ENCODE assay signal across 13 mouse cellular contexts in the genomic region with DNA sequence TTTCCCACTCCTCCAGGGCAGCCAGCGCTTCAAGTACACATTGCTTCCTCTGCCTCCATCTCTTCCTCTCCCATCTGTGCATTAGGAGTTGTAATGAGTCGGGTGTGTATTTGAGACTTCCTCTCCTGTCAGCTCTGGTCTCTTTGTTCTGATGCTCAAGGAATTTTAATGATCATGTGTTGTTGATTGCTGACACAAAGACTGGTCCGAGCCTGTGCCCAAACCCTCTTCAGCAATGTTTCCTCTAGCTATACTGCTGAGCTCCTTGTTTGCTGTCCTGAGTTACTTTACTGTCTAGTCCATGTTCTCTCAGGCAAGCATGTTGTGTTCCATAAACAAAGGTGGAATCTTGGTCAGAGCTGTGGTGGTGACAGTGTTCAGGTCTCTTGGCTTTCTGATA.
DNase-seq lines count a peak whose midpoint lies in the region; ATAC-seq and TF ChIP-seq lines count a peak whose summit lies in the region.
"Had no signal": no experiment of that assay in that cellular context is flagged by ENCODE, and none has a peak within 500 bp of the region (broad histone marks: within the 10 kb centered on the region; RNA-seq: fewer than 3 reads in every experiment).

No protein-coding gene starts in this region.

- H3K4me3 ChIP-seq in lung, embryonic 14.5 days (ENCODE audit: low read depth, low read length) = no peak overlapping the region
- no peak overlapping the region for H3K4me3 ChIP-seq in lung, postnatal 0 days (ENCODE audit: low read depth, low read length)
- H3K4me3 ChIP-seq in hindbrain, embryonic 10.5 days = no peak overlapping the region
- no peak overlapping the region for H3K4me3 ChIP-seq in midbrain, embryonic 16.5 days (ENCODE audit: low read depth, low read length)

- no peak for TF ChIP-seq EP300 in lung, postnatal 0 days (IDR thresholded peaks at IDR 0.05)

- H3K4me2 ChIP-seq in lung, embryonic 14.5 days = no peak overlapping the region
- H3K4me2 ChIP-seq in lung, postnatal 0 days (replicated peaks; ENCODE audit: low read depth, low read length) = no peak overlapping the region
- H3K4me2 ChIP-seq in midbrain, embryonic 16.5 days (ENCODE audit: low read length) = no peak overlapping the region

- no peaks in the 10 kb centered on the region for H3K27me3 ChIP-seq in lung, embryonic 14.5 days (ENCODE audit: insufficient read depth, low read length)
- H3K27me3 ChIP-seq in lung, postnatal 0 days (replicated peaks; ENCODE audit: insufficient read depth, low read length) = no peaks in the 10 kb centered on the region
- H3K27me3 ChIP-seq in hindbrain, embryonic 10.5 days (ENCODE audit: insufficient read depth, poor library complexity, severe bottlenecking) = no peaks in the 10 kb centered on the region
- no peaks in the 10 kb centered on the region for H3K27me3 ChIP-seq in midbrain, embryonic 16.5 days (ENCODE audit: control insufficient read depth, insufficient read depth, low read depth, low read length)

- ATAC-seq in lung, embryonic 14.5 days (ENCODE audit: insufficient read depth) = 0 out of 2 replicates have a peak, but pooled peaks have one; percentile 17
- ATAC-seq in lung, postnatal 0 days = no peak
- ATAC-seq in midbrain, embryonic 16.5 days = 0 out of 2 replicates have a peak, but pooled peaks have one; percentile 36
- ATAC-seq: CD4-positive, CD25-positive, alpha-beta regulatory T cell, adult 4 months had no signal

- 24% methylated on average over 3 of the region's 3 CpGs for whole genome bisulfite sequencing in lung, embryonic 14.5 days
- WGBS in lung, postnatal 0 days = 26% methylated on average over 3 of the region's 3 CpGs
- 46% methylated on average over 3 of the region's 3 CpGs for WGBS in hindbrain, embryonic 10.5 days
- WGBS in midbrain, embryonic 16.5 days = 23% methylated on average over 3 of the region's 3 CpGs

- peaks cover 7% of the 10 kb centered on the region; the same call in 1 of the 2 replicates for H3K36me3 ChIP-seq in lung, embryonic 14.5 days (ENCODE audit: insufficient read depth)
- H3K36me3 ChIP-seq in lung, postnatal 0 days (ENCODE audit: insufficient read depth, low read length) = no peaks in the 10 kb centered on the region
- H3K36me3 ChIP-seq in hindbrain, embryonic 10.5 days = no peaks in the 10 kb centered on the region
- no peaks in the 10 kb centered on the region for H3K36me3 ChIP-seq in midbrain, embryonic 16.5 days (ENCODE audit: control insufficient read depth, insufficient read depth, low read length)

- H3K9me3 ChIP-seq in lung, embryonic 14.5 days (ENCODE audit: low read depth, low read length) = no peaks in the 10 kb centered on the region
- no peaks in the 10 kb centered on the region for H3K9me3 ChIP-seq in lung, postnatal 0 days (ENCODE audit: low read length)
- no peaks in the 10 kb centered on the region for H3K9me3 ChIP-seq in hindbrain, embryonic 10.5 days
- H3K9me3 ChIP-seq in midbrain, embryonic 16.5 days (replicated peaks; ENCODE audit: control insufficient read depth, low read length, poor library complexity, severe bottlenecking) = no peaks in the 10 kb centered on the region

- H3K27ac ChIP-seq in lung, embryonic 14.5 days (ENCODE audit: low read depth) = no peak overlapping the region
- H3K27ac ChIP-seq in lung, postnatal 0 days (ENCODE audit: low read length) = no peak overlapping the region
- peak overlapping the region; percentile 69; the same call in 1 of the 2 replicates for H3K27ac ChIP-seq in hindbrain, embryonic 10.5 days
- no peak overlapping the region for H3K27ac ChIP-seq in midbrain, embryonic 16.5 days (ENCODE audit: low read length)
- H3K27ac ChIP-seq: kidney, postnatal 0 days; liver, embryonic 14.5 days had no signal

- H3K9ac ChIP-seq in lung, embryonic 14.5 days = no peak overlapping the region
- H3K9ac ChIP-seq in lung, postnatal 0 days (replicated peaks; ENCODE audit: low read depth) = no peak overlapping the region
- H3K9ac ChIP-seq in midbrain, embryonic 16.5 days (ENCODE audit: low read depth, low read length) = no peak overlapping the region
- H3K9ac ChIP-seq: liver, embryonic 14.5 days had no signal

- H3K4me1 ChIP-seq in lung, embryonic 14.5 days (ENCODE audit: insufficient read depth) = peaks cover 6% of the 10 kb centered on the region
- no peaks in the 10 kb centered on the region; the same call in 1 of the 2 replicates for H3K4me1 ChIP-seq in lung, postnatal 0 days (ENCODE audit: insufficient read depth, low read depth, low read length)
- H3K4me1 ChIP-seq in hindbrain, embryonic 10.5 days (replicated peaks) = peaks cover 26% of the 10 kb centered on the region
- H3K4me1 ChIP-seq in midbrain, embryonic 16.5 days (ENCODE audit: control insufficient read depth, insufficient read depth, low read length) = peaks cover 9% of the 10 kb centered on the region

- peak; percentile 45 for DNase-seq in lung, embryonic 14.5 days
- DNase-seq in lung, postnatal 0 days (ENCODE audit: low spot score) = no peak
- DNase-seq in embryo, embryonic 11 days = peak; percentile 8
- no peak for DNase-seq in hindbrain, embryonic 10.5 days (ENCODE audit: low spot score)
- DNase-seq in right cerebral cortex, postnatal 14 days = no peak
- no peak for DNase-seq in left cerebral cortex, adult 8-10 months (ENCODE audit: low spot score in 2 of 2)
- DNase-seq in urinary bladder, postnatal 10 days (ENCODE audit: low spot score) = no peak
- DNase-seq: cerebellum, postnatal 10 days; thymus, postnatal 25 days had no signal

- no peak for TF ChIP-seq CTCF in lung, embryonic 14.5 days (IDR thresholded peaks at IDR 0.05; ENCODE audit: low read depth)
- no peak for TF ChIP-seq CTCF in lung, postnatal 0 days (IDR thresholded peaks at IDR 0.05)

Comparison
In these comparisons a context has a peak if more than half of its experiments do, and no peak if none do; other contexts are left out.
1. DNase-seq: peak in lung, embryonic 14.5 days (single experiment) and embryo, embryonic 11 days (single experiment); none in lung, postnatal 0 days (single experiment), hindbrain, embryonic 10.5 days (single experiment), right cerebral cortex, postnatal 14 days (single experiment), left cerebral cortex, adult 8-10 months (0 of 2) and urinary bladder, postnatal 10 days (single experiment).